Mouse (Mus musculus): ENCODE data around the gene Mill1.
"Not testable (repeated sequence)": the region's sequence is repeated elsewhere in the genome, so short reads cannot be mapped to it uniquely, and the experiment has no call there.

Mill1 gene

DNA sequence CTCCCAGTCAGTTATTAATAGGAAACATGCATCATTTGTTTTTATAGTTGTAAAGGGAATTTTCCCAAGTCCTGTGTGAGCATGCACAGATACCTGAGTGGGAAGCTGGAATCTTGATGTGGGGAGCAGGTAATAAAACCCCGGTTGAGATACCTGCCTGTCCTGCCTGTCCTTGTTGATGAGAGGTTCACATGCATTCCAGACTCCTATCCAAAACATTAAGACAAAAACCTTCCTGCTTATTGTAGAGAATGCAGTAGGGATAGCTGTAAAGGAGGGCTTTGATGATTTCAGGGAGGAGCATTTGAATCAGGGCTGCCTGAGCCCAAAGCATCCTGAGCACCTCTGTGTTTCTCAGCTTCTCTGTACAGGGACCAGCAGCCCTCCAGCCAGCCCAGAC lies at the start of gene Mill1:
TSS of gene Mill1 (plus strand) at position 301 of the 400 bp plus-strand sequence.
- no peak for DNase-seq (ENCODE audit: low spot score)

GRCm38 (mm10) chr7:18210938-18211337 lies 34.2 kb upstream of the Mill1 start:
- DNase-seq (ENCODE audit: low spot score), result no peak

DNA sequence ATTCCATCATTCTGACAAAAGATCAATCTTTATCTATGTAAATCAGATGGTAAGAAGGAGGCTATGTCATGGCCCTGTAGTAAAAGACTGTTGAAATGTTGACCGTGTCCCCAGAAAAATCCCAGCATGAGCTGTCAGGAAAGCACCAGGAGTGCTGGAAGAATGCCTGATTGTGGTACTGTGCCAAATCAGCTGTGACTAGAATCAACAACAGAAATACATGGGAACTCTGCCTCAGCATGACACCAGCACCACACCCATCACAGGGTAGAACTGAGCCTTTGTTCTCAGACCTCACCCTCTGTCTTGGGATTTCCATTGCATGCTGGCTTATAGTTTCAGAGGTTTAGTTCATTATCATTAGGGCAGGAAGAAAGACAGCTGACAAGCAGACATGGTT lies 30.4 kb upstream of the Mill1 start:
- DNase-seq (ENCODE audit: low spot score), result no peak

GRCm38 (mm10) chr7:18238561-18238960 lies 6.6 kb upstream of the Mill1 start:
- no peak for DNase-seq (ENCODE audit: low spot score)

DNA sequence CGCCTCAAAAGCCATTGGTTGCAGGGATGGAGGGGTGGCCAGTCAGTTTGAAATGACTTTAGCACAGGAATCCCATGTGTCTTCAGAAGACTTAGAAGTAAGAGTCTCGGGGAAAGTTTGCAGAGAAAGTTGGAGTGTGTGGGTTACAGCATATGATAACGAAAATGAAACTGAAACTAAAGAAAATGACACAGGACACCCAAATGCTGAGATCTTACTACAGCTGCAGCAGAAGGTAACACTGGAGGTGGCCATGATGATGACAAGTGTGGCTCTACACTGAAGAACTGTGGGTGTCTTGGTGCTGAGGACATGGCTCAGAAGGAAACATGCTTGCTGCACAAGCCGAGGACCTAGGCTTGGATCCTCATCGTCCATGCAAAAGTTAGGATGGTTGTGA lies 3.9 kb upstream of the Mill1 start:
- no peak for DNase-seq (ENCODE audit: low spot score)

DNA sequence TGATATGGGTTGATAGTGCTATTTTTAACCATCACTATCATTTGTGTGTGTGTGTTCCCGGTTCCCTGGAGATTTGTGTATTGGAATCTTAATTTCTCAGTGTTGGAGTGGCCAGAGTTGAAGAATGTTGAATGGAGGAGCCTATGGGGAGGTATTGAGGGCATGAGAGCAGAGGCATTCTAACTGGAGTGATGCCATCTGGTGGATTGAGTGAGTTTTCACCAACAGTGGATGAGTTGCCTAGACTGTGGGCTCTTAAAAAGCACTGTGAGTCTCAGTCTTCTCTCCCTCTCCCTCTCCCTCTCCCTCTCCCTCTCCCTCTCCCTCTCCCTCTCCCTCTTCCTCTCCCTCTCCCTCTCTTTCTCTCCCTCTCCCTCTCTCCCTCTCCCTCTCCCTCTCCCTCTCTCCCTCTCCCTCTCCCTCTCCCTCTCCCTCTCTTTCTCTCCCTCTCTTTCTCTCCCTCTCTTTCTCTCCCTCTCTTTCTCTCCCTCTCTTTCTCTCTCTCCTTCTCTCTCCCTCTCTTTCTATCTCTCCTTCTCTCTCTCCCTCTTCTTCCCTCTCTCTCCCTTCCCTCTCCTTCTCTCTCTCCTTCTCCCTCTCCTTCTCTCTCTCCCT lies 1.1 kb upstream of the Mill1 start:
- DNase-seq (ENCODE audit: low spot score), result not testable (repeated sequence)

GRCm38 (mm10) chr7:18260219-18260618 lies 15.1 kb downstream of the Mill1 start:
- DNase-seq (ENCODE audit: low spot score), result no peak

DNA sequence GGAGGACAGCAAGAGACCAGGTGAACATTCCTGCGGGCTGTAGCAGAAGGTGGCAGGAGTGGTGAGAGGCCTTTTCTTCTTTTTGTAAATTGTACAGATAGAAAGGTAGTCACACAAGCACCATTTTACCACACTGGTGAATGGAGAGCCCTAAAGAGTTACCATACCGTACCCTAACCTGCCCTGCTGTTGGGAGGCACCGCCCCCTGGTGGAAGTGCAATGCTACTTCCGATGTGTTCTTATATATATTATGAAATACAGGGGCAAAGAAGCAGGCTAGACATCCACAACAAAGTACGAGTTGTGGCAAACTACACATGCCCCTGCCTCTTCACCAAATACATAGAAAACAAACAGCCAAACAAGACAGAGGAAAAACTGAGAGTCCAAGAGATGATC lies 19.9 kb downstream of the Mill1 start:
- DNase-seq (ENCODE audit: low spot score), result no peak

Measured in ovary, adult 18-20 months (tissue).